Mouse (Mus musculus): ENCODE data around the gene Gm13696.

- TF ChIP-seq POLR2A (IDR thresholded peaks at IDR 0.05; ENCODE audit: insufficient read depth, low read length): no peak
- no peak for TF ChIP-seq CTCF (IDR thresholded peaks at IDR 0.05; ENCODE audit: low read depth, low read length)
Observed at GRCm38 (mm10) chr2:84018330-84018729, 45.4 kb downstream of the Gm13696 start.
